Mouse (Mus musculus): ENCODE data around the gene Slc4a2. TPM values are rescaled to one million over a fixed set of nuclear protein-coding genes. Genes with fewer than 3 reads are reported as not detected.

The Slc4a2 gene
- 15.4 and 22.7 TPM in 2 replicates for total RNA-seq (2014; rRNA removed)
- polyA plus RNA-seq (2012; rRNA removed): 33.5 and 40.4 TPM in 2 replicates

DNA sequence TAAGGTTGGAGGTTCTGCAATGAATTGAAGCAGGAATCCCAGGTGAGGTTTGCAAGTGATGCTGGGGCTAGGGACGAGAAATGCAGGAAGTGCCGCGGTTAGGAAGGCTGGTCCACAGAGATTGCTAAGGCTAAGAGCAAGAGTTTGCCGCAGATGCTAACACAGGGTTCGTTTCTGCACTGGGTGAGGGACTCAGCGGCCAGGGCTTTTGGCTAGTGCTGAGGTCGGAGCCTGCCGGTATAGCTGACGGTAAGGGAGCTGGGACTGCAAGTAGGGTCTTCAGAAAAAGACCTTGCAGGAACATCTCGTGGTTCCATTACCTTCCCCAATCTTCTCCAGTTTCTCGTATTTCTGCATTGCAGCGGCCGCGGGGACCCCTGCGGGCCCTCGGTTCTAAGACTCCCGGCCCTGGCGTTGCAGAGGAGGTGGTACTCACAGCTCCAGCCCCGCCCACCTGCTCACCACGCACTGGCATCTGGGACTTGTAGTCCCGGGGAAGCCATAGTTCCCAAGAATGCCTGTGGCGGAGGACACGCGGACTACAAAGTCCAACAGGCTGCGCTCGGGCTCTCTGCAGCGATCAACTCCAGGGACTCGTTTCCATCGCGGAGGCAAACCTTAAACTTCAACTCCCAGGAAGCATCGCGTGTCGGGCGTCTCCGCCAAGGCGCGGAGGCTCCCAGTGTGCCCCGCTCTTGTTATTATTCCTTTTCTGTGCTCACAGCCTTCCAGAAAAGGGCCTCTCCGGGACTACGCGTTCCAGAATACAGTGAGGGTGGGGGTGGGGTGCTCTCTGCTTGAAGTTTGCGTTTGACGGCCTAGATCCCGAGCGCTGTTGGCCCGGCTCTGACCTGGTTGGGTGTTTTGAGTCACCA lies at the start of gene Slc4a2, which contains the start of gene Cdk5:
Gene Slc4a2 (plus strand): TSS at position 709 of the 875 bp plus-strand sequence.
Gene Cdk5 (minus strand): TSS at position 402 of the 875 bp plus-strand sequence.
- H3K27me3 ChIP-seq (ENCODE audit: control insufficient read depth, insufficient read depth, low read length): no peaks in the 10 kb centered on the region
- no peaks in the 10 kb centered on the region for H3K36me3 ChIP-seq (ENCODE audit: control insufficient read depth, insufficient read depth, low read length)
- H3K79me2 ChIP-seq (ENCODE audit: control insufficient read depth, insufficient read depth, low read length): peaks cover 5% of the 10 kb centered on the region; the same call in 1 of the 2 replicates
- DNase-seq (ENCODE audit: extremely low read depth, low read depth, low spot score): peak; percentile 99
- H3K27ac ChIP-seq (replicated peaks; ENCODE audit: insufficient read depth, low read depth, low read length): peak within 1 kb of the TSS; percentile 87
- TF ChIP-seq POLR2A (IDR thresholded peaks at IDR 0.05; ENCODE audit: extremely low read depth, insufficient read depth, low read length): peak; percentile 59; the same call in 1 of the 2 replicates
- TF ChIP-seq CTCF (IDR thresholded peaks at IDR 0.05; ENCODE audit: low read depth, low read length): no peak
- WGBS: under 1% methylated on average over 46 of the region's 46 CpGs
- H3K9ac ChIP-seq (ENCODE audit: low read depth, low read length): peak within 1 kb of the TSS; percentile 95
- peak within 1 kb of the TSS; percentile 76 for H3K4me3 ChIP-seq (ENCODE audit: insufficient read depth, low read depth, low read length)
- peaks cover 12% of the 10 kb centered on the region for H3K4me1 ChIP-seq (ENCODE audit: control insufficient read depth, insufficient read depth, low read length)

DNA sequence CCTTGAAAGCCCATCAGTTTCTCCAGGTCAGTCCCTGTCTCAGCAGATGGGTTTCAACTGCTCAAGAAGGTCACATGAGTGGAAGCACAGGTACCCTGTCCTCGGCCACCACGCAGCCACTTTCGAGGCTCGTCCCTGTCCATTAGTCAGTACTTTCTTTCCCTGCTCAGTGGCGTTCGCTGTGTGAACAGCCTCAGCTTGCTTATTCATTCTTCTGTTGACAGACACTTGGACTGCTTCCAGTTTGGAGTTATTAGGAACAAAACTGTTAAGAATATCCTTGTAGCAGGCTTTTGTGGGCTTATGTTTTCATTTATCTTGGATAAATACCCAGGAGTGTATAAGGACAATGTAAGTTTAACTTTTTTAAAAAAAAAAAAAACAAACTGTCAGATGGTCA lies 49.4 kb upstream of the Slc4a2 start:
- no peaks in the 10 kb centered on the region for H3K27me3 ChIP-seq (ENCODE audit: control insufficient read depth, insufficient read depth, low read length)
- no peak for DNase-seq (ENCODE audit: extremely low read depth, low read depth, low spot score)
- 53% methylated on average over 6 of the region's 6 CpGs for WGBS
- H3K4me3 ChIP-seq (ENCODE audit: insufficient read depth, low read depth, low read length): no peak overlapping the region
- H3K4me1 ChIP-seq (ENCODE audit: control insufficient read depth, insufficient read depth, low read length): no peaks in the 10 kb centered on the region
- TF ChIP-seq CTCF (IDR thresholded peaks at IDR 0.05; ENCODE audit: low read depth, low read length) (no peak), POLR2A (IDR thresholded peaks at IDR 0.05; ENCODE audit: extremely low read depth, insufficient read depth, low read length) (no peak)
- H3K79me2 ChIP-seq (ENCODE audit: control insufficient read depth, insufficient read depth, low read length): no peaks in the 10 kb centered on the region
- H3K36me3 ChIP-seq (ENCODE audit: control insufficient read depth, insufficient read depth, low read length): no peaks in the 10 kb centered on the region
- no peak overlapping the region for H3K9ac ChIP-seq (ENCODE audit: low read depth, low read length)
- H3K27ac ChIP-seq (replicated peaks; ENCODE audit: insufficient read depth, low read depth, low read length): no peak overlapping the region

DNA sequence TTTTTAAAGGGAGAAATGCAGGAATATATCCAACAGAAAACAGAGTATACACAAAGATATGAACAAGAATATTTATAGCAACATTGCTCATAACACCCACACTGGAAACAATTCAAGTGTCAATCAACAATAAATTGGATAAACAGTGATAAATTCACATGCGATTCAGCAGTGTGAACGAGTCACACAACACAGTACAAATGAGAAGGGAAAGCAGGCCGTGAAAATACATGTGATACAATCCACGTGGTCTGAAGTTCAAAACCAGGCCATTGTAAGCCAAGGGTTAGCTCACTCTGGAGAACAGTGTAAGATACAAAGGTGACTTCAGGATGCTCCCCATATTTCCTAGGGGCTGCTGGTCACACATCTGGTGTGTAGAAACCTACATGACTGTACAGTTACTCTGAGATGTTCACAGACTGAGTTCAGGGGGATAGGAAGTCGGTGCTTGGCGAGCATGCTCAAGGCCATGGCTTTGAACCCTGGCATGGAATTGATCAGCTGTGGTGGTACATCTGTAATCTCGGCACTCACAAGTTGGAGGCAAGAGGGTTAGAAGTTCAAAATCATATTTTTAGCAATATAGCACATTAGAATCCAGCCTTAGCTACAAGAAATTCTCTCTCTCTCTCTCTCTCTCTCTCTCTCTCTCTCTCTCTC lies 48.8 kb upstream of the Slc4a2 start:
- H3K27ac ChIP-seq (replicated peaks; ENCODE audit: insufficient read depth, low read depth, low read length): no peak overlapping the region
- no peaks in the 10 kb centered on the region for H3K79me2 ChIP-seq (ENCODE audit: control insufficient read depth, insufficient read depth, low read length)
- DNase-seq (ENCODE audit: extremely low read depth, low read depth, low spot score): no peak
- TF ChIP-seq CTCF (IDR thresholded peaks at IDR 0.05; ENCODE audit: low read depth, low read length) (no peak), POLR2A (IDR thresholded peaks at IDR 0.05; ENCODE audit: extremely low read depth, insufficient read depth, low read length) (no peak)
- H3K4me1 ChIP-seq (ENCODE audit: control insufficient read depth, insufficient read depth, low read length): no peaks in the 10 kb centered on the region
- 66% methylated on average over 7 of the region's 7 CpGs for WGBS
- no peak overlapping the region for H3K9ac ChIP-seq (ENCODE audit: low read depth, low read length)
- H3K36me3 ChIP-seq (ENCODE audit: control insufficient read depth, insufficient read depth, low read length): no peaks in the 10 kb centered on the region
- H3K4me3 ChIP-seq (ENCODE audit: insufficient read depth, low read depth, low read length): no peak overlapping the region
- no peaks in the 10 kb centered on the region for H3K27me3 ChIP-seq (ENCODE audit: control insufficient read depth, insufficient read depth, low read length)

DNA sequence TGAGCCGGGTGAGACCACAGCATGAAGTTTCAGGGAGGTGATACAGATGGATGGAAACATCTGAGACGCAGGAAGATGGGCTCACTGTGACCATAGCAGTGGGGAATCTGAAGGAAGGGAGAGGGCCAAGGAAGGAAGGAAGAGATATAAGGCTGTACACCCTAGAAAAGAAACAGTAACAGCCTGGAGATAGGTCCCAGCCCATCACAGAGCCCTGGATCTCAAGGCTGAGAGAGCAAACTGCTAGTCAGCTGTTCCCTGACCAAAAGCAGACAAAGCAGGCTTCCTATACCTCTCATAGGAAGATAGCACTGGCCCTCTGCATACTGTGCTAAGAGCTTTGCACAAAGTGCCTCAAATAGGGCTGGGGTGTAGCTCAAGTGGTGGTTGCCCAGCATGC lies 44.9 kb upstream of the Slc4a2 start:
- Histone ChIP-seq H3K4me1 (ENCODE audit: control insufficient read depth, insufficient read depth, low read length) (no peaks in the 10 kb centered on the region; the same call in 1 of the 2 replicates), H3K36me3 (ENCODE audit: control insufficient read depth, insufficient read depth, low read length) (no peaks in the 10 kb centered on the region), H3K79me2 (ENCODE audit: control insufficient read depth, insufficient read depth, low read length) (no peaks in the 10 kb centered on the region), H3K27ac (replicated peaks; ENCODE audit: insufficient read depth, low read depth, low read length) (no peak overlapping the region), H3K27me3 (ENCODE audit: control insufficient read depth, insufficient read depth, low read length) (no peaks in the 10 kb centered on the region), H3K4me3 (ENCODE audit: insufficient read depth, low read depth, low read length) (no peak overlapping the region), H3K9ac (ENCODE audit: low read depth, low read length) (no peak overlapping the region)
- DNase-seq (ENCODE audit: extremely low read depth, low read depth, low spot score): no peak
- 84% methylated on average over 2 of the region's 2 CpGs for WGBS
- TF ChIP-seq POLR2A (IDR thresholded peaks at IDR 0.05; ENCODE audit: extremely low read depth, insufficient read depth, low read length) (no peak), CTCF (IDR thresholded peaks at IDR 0.05; ENCODE audit: low read depth, low read length) (no peak)

DNA sequence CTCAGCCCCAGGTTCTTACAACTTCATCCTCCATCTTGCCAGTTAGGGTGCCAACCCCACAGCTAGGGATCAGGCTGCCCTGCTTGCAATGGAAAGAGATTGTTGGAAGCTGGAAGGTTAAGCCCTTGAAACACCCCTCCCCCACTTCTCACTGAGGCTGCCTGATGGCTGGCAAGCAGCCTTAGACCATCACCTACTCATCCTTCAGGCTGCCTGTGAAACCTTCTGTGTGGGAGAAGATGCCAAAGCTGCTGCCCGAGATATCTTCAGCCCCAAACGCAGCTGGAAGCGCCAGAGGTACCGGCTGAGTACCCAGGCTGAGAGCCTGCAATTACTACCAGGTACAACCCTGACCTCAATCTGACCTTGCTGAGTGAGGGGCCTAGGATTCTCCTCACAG lies 44.1 kb upstream of the Slc4a2 start:
- Histone ChIP-seq H3K9ac (ENCODE audit: low read depth, low read length) (no peak overlapping the region), H3K36me3 (ENCODE audit: control insufficient read depth, insufficient read depth, low read length) (no peaks in the 10 kb centered on the region), H3K4me1 (ENCODE audit: control insufficient read depth, insufficient read depth, low read length) (no peaks in the 10 kb centered on the region; the same call in 1 of the 2 replicates), H3K27me3 (ENCODE audit: control insufficient read depth, insufficient read depth, low read length) (no peaks in the 10 kb centered on the region), H3K4me3 (ENCODE audit: insufficient read depth, low read depth, low read length) (no peak overlapping the region), H3K79me2 (ENCODE audit: control insufficient read depth, insufficient read depth, low read length) (no peaks in the 10 kb centered on the region), H3K27ac (replicated peaks; ENCODE audit: insufficient read depth, low read depth, low read length) (no peak overlapping the region)
- DNase-seq (ENCODE audit: extremely low read depth, low read depth, low spot score): no peak
- WGBS: 82% methylated on average over 4 of the region's 4 CpGs
- TF ChIP-seq POLR2A (IDR thresholded peaks at IDR 0.05; ENCODE audit: extremely low read depth, insufficient read depth, low read length): no peak
- no peak for TF ChIP-seq CTCF (IDR thresholded peaks at IDR 0.05; ENCODE audit: low read depth, low read length)

Data from liver, adult 2 months (tissue).